Mouse (Mus musculus): Measurements from ENCODE around the gene Olfr910. TPM values are rescaled to one million over a fixed set of nuclear protein-coding genes. Genes with fewer than 3 reads are reported as not detected.

Gene Olfr910
- total RNA-seq (2022) = not detected

GRCm38 (mm10) chr9:38537549-38537948 is at the start of gene Olfr910:
Gene Olfr910 (plus strand): TSS chr9:38537849.
- no peak for DNase-seq (ENCODE audit: low spot score)

- no peak for DNase-seq (ENCODE audit: low spot score)
Observed at GRCm38 (mm10) chr9:38495501-38495900, 42.1 kb upstream of the Olfr910 start, which contains the start of gene Olfr907. Gene Olfr907 (plus strand): TSS chr9:38495801.

GRCm38 (mm10) chr9:38512353-38512752 is 25.3 kb upstream of the Olfr910 start:
- DNase-seq (ENCODE audit: low spot score) = no peak

- DNase-seq (ENCODE audit: low spot score) = no peak
Observed at GRCm38 (mm10) chr9:38521280-38521679, 16.4 kb upstream of the Olfr910 start, which contains the start of gene Olfr911-ps1. Gene Olfr911-ps1 (plus strand): TSS chr9:38521580.

GRCm38 (mm10) chr9:38579878-38580277 is 42.2 kb downstream of the Olfr910 start, which contains the start of gene Olfr912:
Gene Olfr912 (plus strand): TSS chr9:38580178.
- no peak for DNase-seq (ENCODE audit: low spot score)

Other genes with a start within 250 kb of the Olfr910 start
- gene Olfr896-ps1, start 246.7 kb upstream of the Olfr910 start, total RNA-seq (2022) = not detected
- gene Olfr25, start 208.8 kb upstream of the Olfr910 start, total RNA-seq (2022) = not detected
- not detected for gene Olfr898, start 189.4 kb upstream of the Olfr910 start, total RNA-seq (2022)
- gene Olfr250, start 171.0 kb upstream of the Olfr910 start, total RNA-seq (2022) = not detected
- gene Olfr251, start 160.8 kb upstream of the Olfr910 start, total RNA-seq (2022) = not detected
- not detected for gene Olfr147, start 136.2 kb upstream of the Olfr910 start, total RNA-seq (2022)
- gene Olfr901, start 108.4 kb upstream of the Olfr910 start, total RNA-seq (2022) = not detected
- not detected for gene Olfr902, start 90.2 kb upstream of the Olfr910 start, total RNA-seq (2022)
- not detected for gene Olfr904, start 74.7 kb upstream of the Olfr910 start, total RNA-seq (2022)
- not detected for gene Olfr905, start 66.7 kb upstream of the Olfr910 start, total RNA-seq (2022)
- not detected for gene Olfr906, start 50.8 kb upstream of the Olfr910 start, total RNA-seq (2022)
- not detected for gene Olfr907, start 42.0 kb upstream of the Olfr910 start, total RNA-seq (2022)
- gene Olfr911-ps1, start 16.3 kb upstream of the Olfr910 start, total RNA-seq (2022) = not detected
- not detected for gene Olfr912, start 42.3 kb downstream of the Olfr910 start, total RNA-seq (2022)
- gene Olfr913, start 54.9 kb downstream of the Olfr910 start, total RNA-seq (2022) = not detected
- not detected for gene Olfr914, start 67.3 kb downstream of the Olfr910 start, total RNA-seq (2022)
- gene Olfr916, start 122.0 kb downstream of the Olfr910 start, total RNA-seq (2022) = not detected
- not detected for gene Olfr917, start 128.0 kb downstream of the Olfr910 start, total RNA-seq (2022)
- gene Olfr918, start 136.8 kb downstream of the Olfr910 start, total RNA-seq (2022) = not detected
- not detected for gene Olfr919, start 165.8 kb downstream of the Olfr910 start, total RNA-seq (2022)
- gene Vwa5a, start 180.4 kb downstream of the Olfr910 start, total RNA-seq (2022) = 10 to 100 TPM; 18.4 to 25.0 (median 22.9) TPM
- gene Olfr920, start 214.4 kb downstream of the Olfr910 start, total RNA-seq (2022) = under 1 TPM in 3 of 4 experiments, not detected in 1; 0.09 to 0.16 (median 0.13) TPM
- not detected for gene Olfr921, start 235.2 kb downstream of the Olfr910 start, total RNA-seq (2022)